Comparison of ENCODE assay signal across 8 mouse cellular contexts in genomic region chr13:74062378-74063128, GRCm38 (mm10). TPM values are rescaled to one million over a fixed set of nuclear protein-coding genes. Genes with fewer than 3 reads are reported as not detected.
DNase-seq lines count a peak whose midpoint lies in the region; ATAC-seq and TF ChIP-seq lines count a peak whose summit lies in the region.

No protein-coding gene starts in this region.

- DNase-seq in lung, embryonic 14.5 days: no peak
- no peak for DNase-seq in lung, postnatal 4 days
- DNase-seq in embryonic facial prominence, embryonic 14.5 days (ENCODE audit: low spot score): no peak
- no peak for DNase-seq in urinary bladder, postnatal 4 days (ENCODE audit: low spot score in 2 of 2)
- no peak for DNase-seq in B cell, adult 2 months
- no peak for DNase-seq in kidney, adult 9 months

- peak overlapping the region; percentile 70 for H3K4me3 ChIP-seq in lung, embryonic 14.5 days (ENCODE audit: low read depth, low read length)
- H3K4me3 ChIP-seq in embryonic facial prominence, embryonic 14.5 days (ENCODE audit: low read depth, low read length): peak overlapping the region; percentile 80
- peak overlapping the region; percentile 85 for H3K4me3 ChIP-seq in intestine, embryonic 15.5 days (replicated peaks)
- H3K4me3 ChIP-seq in neural tube, embryonic 13.5 days: peak overlapping the region; percentile 66

- H3K9me3 ChIP-seq in lung, embryonic 14.5 days (ENCODE audit: low read depth, low read length): no peaks in the 10 kb centered on the region
- H3K9me3 ChIP-seq in embryonic facial prominence, embryonic 14.5 days (ENCODE audit: control insufficient read depth, low read length): no peaks in the 10 kb centered on the region
- no peaks in the 10 kb centered on the region for H3K9me3 ChIP-seq in intestine, embryonic 15.5 days
- H3K9me3 ChIP-seq in neural tube, embryonic 13.5 days: no peaks in the 10 kb centered on the region

- no peaks in the 10 kb centered on the region for H3K4me1 ChIP-seq in lung, embryonic 14.5 days (ENCODE audit: insufficient read depth)
- no peaks in the 10 kb centered on the region for H3K4me1 ChIP-seq in embryonic facial prominence, embryonic 14.5 days (ENCODE audit: control insufficient read depth, insufficient read depth, low read length)
- no peaks in the 10 kb centered on the region for H3K4me1 ChIP-seq in intestine, embryonic 15.5 days (replicated peaks)
- H3K4me1 ChIP-seq in neural tube, embryonic 13.5 days (replicated peaks): peaks cover 8% of the 10 kb centered on the region; the same call in 1 of the 2 replicates

- peaks cover 12% of the 10 kb centered on the region for H3K36me3 ChIP-seq in lung, embryonic 14.5 days (ENCODE audit: insufficient read depth)
- H3K36me3 ChIP-seq in embryonic facial prominence, embryonic 14.5 days (ENCODE audit: control insufficient read depth, insufficient read depth, low read length): peaks cover 8% of the 10 kb centered on the region
- H3K36me3 ChIP-seq in intestine, embryonic 15.5 days: peaks cover 5% of the 10 kb centered on the region; the same call in 1 of the 2 replicates
- H3K36me3 ChIP-seq in neural tube, embryonic 13.5 days: peaks cover 2% of the 10 kb centered on the region; the same call in 1 of the 2 replicates

- TF ChIP-seq CTCF in lung, embryonic 14.5 days (IDR thresholded peaks at IDR 0.05; ENCODE audit: low read depth): no peak

- peak; percentile 98; the same call in 1 of the 2 replicates for ATAC-seq in lung, embryonic 14.5 days (ENCODE audit: insufficient read depth)
- no peak; the same call in 1 of the 2 replicates for ATAC-seq in embryonic facial prominence, embryonic 14.5 days (ENCODE audit: low read depth)
- no peak; the same call in 1 of the 2 replicates for ATAC-seq in intestine, embryonic 15.5 days
- no peak for ATAC-seq in neural tube, embryonic 13.5 days (ENCODE audit: low read depth)

- H3K27ac ChIP-seq in lung, embryonic 14.5 days (ENCODE audit: low read depth): no peak overlapping the region
- peak overlapping the region; percentile 89; the same call in 1 of the 2 replicates for H3K27ac ChIP-seq in embryonic facial prominence, embryonic 14.5 days (replicated peaks; ENCODE audit: low read depth, low read length)
- no peak overlapping the region for H3K27ac ChIP-seq in intestine, embryonic 15.5 days
- H3K27ac ChIP-seq in neural tube, embryonic 13.5 days (replicated peaks): no peak overlapping the region; the same call in 1 of the 2 replicates

- no peaks in the 10 kb centered on the region for H3K27me3 ChIP-seq in lung, embryonic 14.5 days (ENCODE audit: insufficient read depth, low read length)
- no peaks in the 10 kb centered on the region for H3K27me3 ChIP-seq in embryonic facial prominence, embryonic 14.5 days (replicated peaks; ENCODE audit: control insufficient read depth, insufficient read depth, low read length)
- no peaks in the 10 kb centered on the region; the same call in 1 of the 2 replicates for H3K27me3 ChIP-seq in intestine, embryonic 15.5 days (replicated peaks)
- H3K27me3 ChIP-seq in neural tube, embryonic 13.5 days: no peaks in the 10 kb centered on the region

- peak overlapping the region; percentile 88 for H3K9ac ChIP-seq in lung, embryonic 14.5 days
- H3K9ac ChIP-seq in embryonic facial prominence, embryonic 14.5 days (ENCODE audit: low read depth, low read length): peak overlapping the region; percentile 85
- H3K9ac ChIP-seq in intestine, embryonic 15.5 days: peak overlapping the region; percentile 90; the same call in 1 of the 2 replicates
- peak overlapping the region; percentile 78; the same call in 1 of the 2 replicates for H3K9ac ChIP-seq in neural tube, embryonic 13.5 days

- H3K4me2 ChIP-seq in lung, embryonic 14.5 days: peak overlapping the region; percentile 56
- peak overlapping the region; percentile 63 for H3K4me2 ChIP-seq in embryonic facial prominence, embryonic 14.5 days (ENCODE audit: low read depth, low read length)
- peak overlapping the region; percentile 77 for H3K4me2 ChIP-seq in intestine, embryonic 15.5 days (replicated peaks)
- peak overlapping the region; percentile 62 for H3K4me2 ChIP-seq in neural tube, embryonic 13.5 days

- 27% methylated on average over 11 of the region's 11 CpGs for WGBS in lung, embryonic 14.5 days
- WGBS in embryonic facial prominence, embryonic 14.5 days: 29% methylated on average over 10 of the region's 11 CpGs
- WGBS in intestine, embryonic 15.5 days: 34% methylated on average over 9 of the region's 11 CpGs
- 35% methylated on average over 9 of the region's 11 CpGs for WGBS in neural tube, embryonic 13.5 days

RNA-seq across cellular contexts. Expression of gene Cep72, which starts 0.5 kb away (rescaled TPM):
- 18.8 and 19.3 TPM in 2 replicates for polyA plus RNA-seq in lung, embryonic 14.5 days (2014; fragmentation: Nextera tagmentation; extraction: Ambion mirVana)
- 10.7 and 12.8 TPM in 2 replicates for polyA plus RNA-seq in embryonic facial prominence, embryonic 14.5 days (2014; fragmentation: Nextera tagmentation; extraction: Ambion mirVana)
- polyA plus RNA-seq in intestine, embryonic 15.5 days (2015; fragmentation: Nextera tagmentation; extraction: Ambion mirVana): 14.1 and 15.2 TPM in 2 replicates
- 7.3 and 7.8 TPM in 2 replicates for polyA plus RNA-seq in neural tube, embryonic 13.5 days (2015; fragmentation: Nextera tagmentation; extraction: Ambion mirVana)

RNA-seq across cellular contexts. Expression of gene Tppp, which starts 53.3 kb away (rescaled TPM):
- 1.0 and 1.4 TPM in 2 replicates for polyA plus RNA-seq in lung, embryonic 14.5 days (2014; fragmentation: Nextera tagmentation; extraction: Ambion mirVana)
- polyA plus RNA-seq in embryonic facial prominence, embryonic 14.5 days (2014; fragmentation: Nextera tagmentation; extraction: Ambion mirVana): 2.8 and 3.6 TPM in 2 replicates
- polyA plus RNA-seq in intestine, embryonic 15.5 days (2015; fragmentation: Nextera tagmentation; extraction: Ambion mirVana): 2.1 and 2.3 TPM in 2 replicates
- polyA plus RNA-seq in neural tube, embryonic 13.5 days (2015; fragmentation: Nextera tagmentation; extraction: Ambion mirVana): 6.5 and 6.7 TPM in 2 replicates

RNA-seq across cellular contexts. Expression of gene Slc9a3, which starts 58.7 kb away (rescaled TPM):
- polyA plus RNA-seq in lung, embryonic 14.5 days (2014; fragmentation: Nextera tagmentation; extraction: Ambion mirVana): 0.04 TPM in 1 of 2 replicates, not detected in the other
- polyA plus RNA-seq in embryonic facial prominence, embryonic 14.5 days (2014; fragmentation: Nextera tagmentation; extraction: Ambion mirVana): not detected in 2 replicates
- 5.0 and 6.2 TPM in 2 replicates for polyA plus RNA-seq in intestine, embryonic 15.5 days (2015; fragmentation: Nextera tagmentation; extraction: Ambion mirVana)
- polyA plus RNA-seq in neural tube, embryonic 13.5 days (2015; fragmentation: Nextera tagmentation; extraction: Ambion mirVana): 0.06 and 0.17 TPM in 2 replicates
